Mouse (Mus musculus): Measurements from ENCODE around the gene Cdkal1. TPM values are rescaled to one million over a fixed set of nuclear protein-coding genes. Genes with fewer than 3 reads are reported as not detected.
A peak's percentile ranks its signal among the peaks of the same experiment; 100 is the strongest.

Cdkal1 gene
- 1.5 and 2.0 TPM in 2 replicates for polyA plus RNA-seq (2012; rRNA removed)
- 7.7 and 8.4 TPM in 2 replicates for polyA plus RNA-seq (2014; fragmentation: Nextera tagmentation; extraction: Ambion mirVana)

DNA sequence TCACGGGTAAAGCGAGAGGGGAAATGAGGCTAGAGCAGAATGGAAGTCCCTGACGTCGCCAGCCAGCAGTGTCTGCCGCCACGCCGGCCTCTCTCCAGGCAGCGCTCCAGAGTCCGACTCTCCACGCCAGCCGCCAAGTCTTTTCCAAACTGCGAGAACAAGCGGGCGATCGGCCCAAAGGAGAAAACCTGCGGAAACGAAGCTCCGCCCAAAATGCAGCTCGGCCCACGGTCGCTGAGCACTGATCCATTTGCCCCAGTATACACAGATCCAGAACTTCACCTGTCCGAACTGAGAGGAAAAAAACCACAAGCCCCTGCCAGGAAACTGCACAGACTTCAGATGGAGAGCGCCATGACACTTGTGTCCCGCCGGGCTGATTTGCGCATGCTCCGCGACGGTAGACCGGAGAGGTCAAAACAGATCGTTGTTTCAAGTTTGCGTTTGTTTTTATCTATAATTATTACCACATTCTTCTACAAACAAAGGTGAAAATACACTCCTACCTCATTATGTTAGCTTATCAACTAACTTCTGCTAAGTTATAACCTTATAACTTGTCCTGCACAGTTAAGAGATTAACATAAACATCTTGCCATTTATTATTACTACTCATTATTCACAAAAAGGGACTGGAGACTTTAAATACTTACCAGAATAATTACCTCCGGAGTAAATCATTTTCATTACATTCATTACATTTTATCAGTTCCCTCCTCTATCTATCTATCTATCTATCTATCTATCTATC, at the start of gene Cdkal1:
Gene Cdkal1, minus strand, starts transcription at position 394 of the 751 bp plus-strand sequence.
- under 1% methylated on average over 33 of the region's 33 CpGs for WGBS (ENCODE audit: insufficient replicate concordance)

DNA sequence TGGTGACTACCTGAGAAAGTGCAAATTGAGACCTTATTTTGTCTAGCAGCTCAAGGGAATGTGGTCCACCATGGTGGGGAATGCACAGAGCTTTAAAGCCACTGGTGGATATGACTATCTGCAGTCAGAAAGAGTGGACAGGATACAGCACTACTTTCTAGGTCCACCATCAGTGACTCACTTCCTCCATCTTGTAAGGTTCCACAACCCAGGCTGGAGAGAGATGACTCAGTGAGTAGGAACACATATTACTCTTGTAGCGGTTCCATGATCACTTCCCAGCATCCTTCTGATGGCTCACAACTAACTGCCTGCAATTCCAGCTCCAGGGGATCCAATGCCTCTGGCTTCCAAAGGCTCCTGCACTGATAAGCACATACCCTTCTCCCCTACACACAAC, 47.9 kb upstream of the Cdkal1 start:
- no peak overlapping the region for H3K4me3 ChIP-seq (ENCODE audit: insufficient read depth in 1 of 2, low read depth in 2 of 2, low read length in 2 of 2)
- no peaks in the 10 kb centered on the region for H3K27me3 ChIP-seq (ENCODE audit: control insufficient read depth, insufficient read depth, low read length)
- no peak overlapping the region for H3K9ac ChIP-seq (replicated peaks)
- no peak overlapping the region for H3K27ac ChIP-seq
- H3K9me3 ChIP-seq (ENCODE audit: control insufficient read depth, low read length): no peaks in the 10 kb centered on the region
- ATAC-seq (ENCODE audit: insufficient read depth) (no peak), DNase-seq (ENCODE audit: low read depth in 3 of 3, low spot score in 3 of 3) (no peak)
- no peaks in the 10 kb centered on the region for H3K4me1 ChIP-seq (replicated peaks; ENCODE audit: control insufficient read depth in 2 of 2, insufficient read depth in 2 of 2, low read length in 1 of 2)
- no peak for TF ChIP-seq CTCF (IDR thresholded peaks at IDR 0.05; ENCODE audit: low read depth)
- no peak for TF ChIP-seq EP300 (IDR thresholded peaks at IDR 0.05; ENCODE audit: low read depth)
- no peak overlapping the region for H3K4me2 ChIP-seq (ENCODE audit: low read depth)
- 85% methylated on average over 1 of the region's 1 CpGs for WGBS (ENCODE audit: insufficient replicate concordance)
- H3K36me3 ChIP-seq (replicated peaks; ENCODE audit: control insufficient read depth, insufficient read depth, low read depth): no peaks in the 10 kb centered on the region

More for the DNA sequence above, at the start of gene Cdkal1:
- peak; percentile 81 for ATAC-seq (ENCODE audit: insufficient read depth)
- TF ChIP-seq EP300 (IDR thresholded peaks at IDR 0.05; ENCODE audit: low read depth) (no peak), CTCF (IDR thresholded peaks at IDR 0.05; ENCODE audit: low read depth) (no peak)
- H3K4me3 ChIP-seq (ENCODE audit: insufficient read depth in 1 of 2, low read depth in 2 of 2, low read length in 2 of 2): peak within 1 kb of the TSS; percentile 94 to 95
- peak within 1 kb of the TSS; percentile 74 for H3K4me2 ChIP-seq (ENCODE audit: low read depth)
- DNase-seq (ENCODE audit: low read depth in 3 of 3, low spot score in 3 of 3): peak; percentile 63 to 70 (median 69)
- H3K4me1 ChIP-seq (replicated peaks; ENCODE audit: control insufficient read depth in 2 of 2, insufficient read depth in 2 of 2, low read length in 1 of 2): peaks cover 0 to 2% of the 10 kb centered on the region in 2 experiments; a peak in 1 of 4 replicates
- H3K27me3 ChIP-seq (ENCODE audit: control insufficient read depth, insufficient read depth, low read length): no peaks in the 10 kb centered on the region
- H3K9me3 ChIP-seq (ENCODE audit: control insufficient read depth, low read length): no peaks in the 10 kb centered on the region
- H3K27ac ChIP-seq: peak within 1 kb of the TSS; percentile 60
- no peaks in the 10 kb centered on the region; the same call in 1 of the 2 replicates for H3K36me3 ChIP-seq (replicated peaks; ENCODE audit: control insufficient read depth, insufficient read depth, low read depth)
- H3K9ac ChIP-seq (replicated peaks): peak within 1 kb of the TSS; percentile 87

DNA sequence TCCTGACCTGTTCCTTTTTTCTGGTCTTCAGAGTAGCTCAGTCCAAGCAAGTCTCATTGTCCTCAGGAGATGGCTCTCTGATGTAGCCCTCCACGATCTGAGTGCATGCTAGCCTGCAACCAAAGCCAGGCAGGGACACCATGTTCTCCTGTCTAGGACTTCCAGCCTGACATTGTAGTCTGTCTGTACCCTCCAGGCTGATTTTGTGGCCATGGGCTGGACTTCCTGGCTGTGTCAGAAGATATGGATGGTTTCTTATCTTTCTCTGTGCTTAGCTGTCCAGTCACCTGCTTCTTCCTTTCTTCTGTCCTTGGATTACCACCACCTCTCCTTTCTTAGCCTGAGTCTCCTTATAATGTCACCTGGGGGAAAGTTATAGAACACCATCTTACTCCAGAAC, 47.2 kb upstream of the Cdkal1 start:
- H3K27me3 ChIP-seq (ENCODE audit: control insufficient read depth, insufficient read depth, low read length): no peaks in the 10 kb centered on the region
- H3K27ac ChIP-seq: no peak overlapping the region
- H3K4me3 ChIP-seq (ENCODE audit: insufficient read depth in 1 of 2, low read depth in 2 of 2, low read length in 2 of 2): no peak overlapping the region
- H3K4me2 ChIP-seq (ENCODE audit: low read depth): no peak overlapping the region
- H3K9me3 ChIP-seq (ENCODE audit: control insufficient read depth, low read length): no peaks in the 10 kb centered on the region
- no peaks in the 10 kb centered on the region for H3K4me1 ChIP-seq (replicated peaks; ENCODE audit: control insufficient read depth in 2 of 2, insufficient read depth in 2 of 2, low read length in 1 of 2)
- WGBS (ENCODE audit: insufficient replicate concordance): 60% methylated on average over 1 of the region's 1 CpGs
- DNase-seq (ENCODE audit: low read depth in 3 of 3, low spot score in 3 of 3): no peak
- no peaks in the 10 kb centered on the region for H3K36me3 ChIP-seq (replicated peaks; ENCODE audit: control insufficient read depth, insufficient read depth, low read depth)
- H3K9ac ChIP-seq (replicated peaks): no peak overlapping the region
- ATAC-seq (ENCODE audit: insufficient read depth): no peak
- TF ChIP-seq CTCF (IDR thresholded peaks at IDR 0.05; ENCODE audit: low read depth) (no peak), EP300 (IDR thresholded peaks at IDR 0.05; ENCODE audit: low read depth) (no peak)

DNA sequence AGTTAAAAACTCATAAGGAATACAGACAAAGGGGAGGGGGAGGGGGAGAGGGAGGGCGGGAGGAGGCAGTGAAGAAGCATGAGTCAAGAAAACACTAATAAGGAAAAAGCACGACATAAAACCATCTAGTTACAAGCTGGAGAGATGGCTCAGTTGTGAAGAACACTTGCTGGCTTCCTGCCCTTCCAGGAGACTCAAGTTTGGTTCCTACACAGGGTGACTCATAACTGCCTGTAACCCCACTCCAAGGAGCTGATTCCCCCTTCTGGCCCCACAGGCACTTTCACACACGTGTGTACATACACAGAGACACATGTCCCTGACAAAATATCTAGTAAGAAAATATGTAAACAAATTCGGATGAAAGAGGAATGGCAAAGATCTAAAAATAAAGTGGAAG, 46.2 kb upstream of the Cdkal1 start:
- Histone ChIP-seq H3K9ac (replicated peaks) (no peak overlapping the region), H3K36me3 (replicated peaks; ENCODE audit: control insufficient read depth, insufficient read depth, low read depth) (no peaks in the 10 kb centered on the region), H3K27ac (no peak overlapping the region), H3K9me3 (ENCODE audit: control insufficient read depth, low read length) (no peaks in the 10 kb centered on the region), H3K4me1 (replicated peaks; ENCODE audit: control insufficient read depth in 2 of 2, insufficient read depth in 2 of 2, low read length in 1 of 2) (no peaks in the 10 kb centered on the region), H3K4me2 (ENCODE audit: low read depth) (no peak overlapping the region), H3K27me3 (ENCODE audit: control insufficient read depth, insufficient read depth, low read length) (no peaks in the 10 kb centered on the region), H3K4me3 (ENCODE audit: insufficient read depth in 1 of 2, low read depth in 2 of 2, low read length in 2 of 2) (no peak overlapping the region)
- no peak for ATAC-seq (ENCODE audit: insufficient read depth)
- TF ChIP-seq CTCF (IDR thresholded peaks at IDR 0.05; ENCODE audit: low read depth) (no peak), EP300 (IDR thresholded peaks at IDR 0.05; ENCODE audit: low read depth) (no peak)
- WGBS (ENCODE audit: insufficient replicate concordance): 52% methylated on average over 4 of the region's 4 CpGs
- DNase-seq (ENCODE audit: low read depth in 3 of 3, low spot score in 3 of 3): no peak

DNA sequence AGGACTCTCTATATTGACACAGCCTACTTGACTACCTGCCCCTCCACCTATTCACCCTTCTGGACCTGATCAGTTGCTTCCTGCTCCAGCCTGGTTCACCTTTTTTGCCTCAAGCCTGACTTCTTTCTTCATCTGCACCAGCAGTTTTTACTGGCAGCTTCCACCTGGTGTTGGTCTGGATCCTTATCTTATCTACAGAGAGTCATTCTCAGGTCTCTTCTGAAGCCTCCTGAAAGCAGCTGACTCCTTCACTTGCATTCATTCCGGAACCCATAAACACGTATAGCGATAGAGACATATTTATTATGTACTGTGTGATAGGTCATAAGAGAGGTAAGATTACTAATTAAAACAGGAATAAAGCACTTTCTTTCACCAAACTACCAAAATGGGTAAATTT, 11.3 kb upstream of the Cdkal1 start:
- H3K4me1 ChIP-seq (replicated peaks; ENCODE audit: control insufficient read depth in 2 of 2, insufficient read depth in 2 of 2, low read length in 1 of 2): no peaks in the 10 kb centered on the region
- ATAC-seq (ENCODE audit: insufficient read depth): no peak

More for the DNA sequence above, 11.3 kb upstream of the Cdkal1 start:
- no peak for DNase-seq (ENCODE audit: low read depth in 3 of 3, low spot score in 3 of 3)
- TF ChIP-seq CTCF (IDR thresholded peaks at IDR 0.05; ENCODE audit: low read depth) (no peak), EP300 (IDR thresholded peaks at IDR 0.05; ENCODE audit: low read depth) (no peak)
- Histone ChIP-seq H3K27ac (no peak overlapping the region), H3K36me3 (replicated peaks; ENCODE audit: control insufficient read depth, insufficient read depth, low read depth) (no peaks in the 10 kb centered on the region), H3K9ac (replicated peaks) (no peak overlapping the region), H3K9me3 (ENCODE audit: control insufficient read depth, low read length) (no peaks in the 10 kb centered on the region), H3K4me3 (ENCODE audit: insufficient read depth in 1 of 2, low read depth in 2 of 2, low read length in 2 of 2) (no peak overlapping the region), H3K4me2 (ENCODE audit: low read depth) (no peak overlapping the region), H3K27me3 (ENCODE audit: control insufficient read depth, insufficient read depth, low read length) (no peaks in the 10 kb centered on the region)
- 86% methylated on average over 3 of the region's 3 CpGs for WGBS (ENCODE audit: insufficient replicate concordance)

Measured in liver, embryonic 14.5 days (tissue).